Mouse (Mus musculus) embryonic facial prominence, embryonic 11.5 days (tissue): Measurements from ENCODE around the gene Dnah6. TPM values are rescaled to one million over a fixed set of nuclear protein-coding genes. Genes with fewer than 3 reads are reported as not detected.

Experiments used
- ATAC-seq: fragments of 200-750 bp; cut with Nextera tagmentation; replicated peaks from 2 replicates; pipeline ENCODE4 v1.8.0; 2017; ENCODE audit warnings: low read depth; ENCODE audit not compliant: insufficient number of reproducible peaks, low FRiP score, low TSS enrichment
- DNase-seq: peaks from one replicate; pipeline ENCODE4 v3.0.0-alpha.2; 2015; ENCODE audit warnings: low spot score
- H3K27ac ChIP-seq: fragments of 300-500 bp; sonication (generic); replicated peaks from 2 replicates; pipeline ENCODE4 v1.5.1; 2014; ENCODE audit warnings: mild to moderate bottlenecking, low read depth, low read length, control low read depth
- H3K27me3 ChIP-seq: fragments of 300-500 bp; sonication (generic); 2 replicates; pipeline ENCODE4 v1.6.1; 2014; ENCODE audit warnings: mild to moderate bottlenecking, low read length, moderate library complexity, mixed read lengths; ENCODE audit not compliant: control insufficient read depth, insufficient read depth
- H3K36me3 ChIP-seq: fragments of 300-500 bp; sonication (generic); replicated peaks from 2 replicates; pipeline ENCODE4 v1.6.1; 2014; ENCODE audit warnings: low read depth, mild to moderate bottlenecking, low read length, moderate library complexity, mixed read lengths; ENCODE audit not compliant: control insufficient read depth, insufficient read depth
- H3K4me1 ChIP-seq: fragments of 300-500 bp; sonication (generic); 2 replicates; pipeline ENCODE4 v1.6.1; 2014; ENCODE audit warnings: low read length, mixed read lengths; ENCODE audit not compliant: control insufficient read depth, insufficient read depth
- H3K4me2 ChIP-seq: fragments of 300-500 bp; sonication (generic); 2 replicates; pipeline ENCODE4 v1.6.1; 2014; ENCODE audit warnings: low read depth, mild to moderate bottlenecking, control low read depth, low read length, moderate library complexity
- H3K4me3 ChIP-seq: fragments of 300-500 bp; sonication (generic); 2 replicates; pipeline ENCODE4 v1.5.1; 2014; ENCODE audit warnings: low read depth, low read length, control low read depth
- H3K9ac ChIP-seq: fragments of 300-500 bp; sonication (generic); replicated peaks from 2 replicates; pipeline ENCODE4 v1.6.1; 2014; ENCODE audit warnings: mild to moderate bottlenecking, control low read depth, low read length
- H3K9me3 ChIP-seq: fragments of 300-500 bp; sonication (generic); replicated peaks from 2 replicates; pipeline ENCODE4 v1.6.1; 2016; ENCODE audit warnings: mild to moderate bottlenecking, low read length, inconsistent platforms, mixed read lengths; ENCODE audit not compliant: control insufficient read depth
- WGBS: fragments of 180-500 bp; shearing (Covaris S2); extraction: QIAGEN DNeasy Blood & Tissue Kit; methylation state at CpG from one replicate; pipeline ENCODE4 v1.1.7; 2014; 5-methylcytosine and 5-hydroxymethylcytosine counted together
- polyA plus RNA-seq: library from polyadenylated mRNA; unstranded; fragments of >200 nt; fragmentation: Nextera tagmentation; extraction: Ambion mirVana; gene quantifications from 2 replicates; pipeline ENCODE4 v1.2.1, GENCODE M21; 2014

Gene Dnah6
- polyA plus RNA-seq, 1 experiment from 2014 or later: 0.04 TPM

DNA sequence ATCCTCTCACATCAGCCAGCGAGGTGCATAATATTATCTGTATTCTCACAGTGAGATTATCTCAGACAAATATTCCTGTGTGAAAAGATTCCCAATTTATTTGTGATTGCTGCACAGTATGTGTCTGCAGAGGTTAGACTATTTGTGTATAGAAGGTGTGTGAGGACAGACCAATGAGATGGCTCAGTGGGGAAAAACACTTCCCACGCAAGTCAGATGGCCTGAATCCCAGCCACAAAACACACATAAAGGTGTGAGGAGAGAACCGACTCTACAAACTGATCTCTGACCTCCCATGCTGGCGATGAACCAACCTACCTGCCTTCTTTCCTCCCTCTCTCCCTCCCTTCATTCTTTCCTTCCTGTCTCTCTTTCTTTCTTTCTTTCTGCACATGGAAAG is 32.1 kb upstream of the Dnah6 start:
- 81% methylated on average over 4 of the region's 4 CpGs for WGBS
- Histone ChIP-seq H3K4me2 (no peak overlapping the region), H3K27ac (no peak overlapping the region), H3K36me3 (no peaks in the 10 kb centered on the region), H3K9ac (no peak overlapping the region), H3K4me1 (no peaks in the 10 kb centered on the region), H3K9me3 (no peaks in the 10 kb centered on the region), H3K27me3 (no peaks in the 10 kb centered on the region), H3K4me3 (no peak overlapping the region)
- no peak for DNase-seq
- no peak for ATAC-seq

GRCm38 (mm10) chr6:73253006-73253405 is 31.6 kb upstream of the Dnah6 start:
- Histone ChIP-seq H3K9me3 (no peaks in the 10 kb centered on the region), H3K4me2 (no peak overlapping the region), H3K4me1 (no peaks in the 10 kb centered on the region), H3K9ac (no peak overlapping the region), H3K27ac (no peak overlapping the region), H3K36me3 (no peaks in the 10 kb centered on the region), H3K4me3 (no peak overlapping the region), H3K27me3 (no peaks in the 10 kb centered on the region)
- 97% methylated on average over 2 of the region's 2 CpGs for WGBS
- DNase-seq (no peak), ATAC-seq (no peak)

GRCm38 (mm10) chr6:73252396-73252795 is 30.9 kb upstream of the Dnah6 start:
- no peak overlapping the region for H3K27ac ChIP-seq
- ATAC-seq (no peak), DNase-seq (no peak)
- H3K36me3 ChIP-seq: no peaks in the 10 kb centered on the region
- no peak overlapping the region for H3K4me2 ChIP-seq
- no peak overlapping the region for H3K9ac ChIP-seq
- H3K4me3 ChIP-seq: no peak overlapping the region
- no peaks in the 10 kb centered on the region for H3K27me3 ChIP-seq
- H3K4me1 ChIP-seq: no peaks in the 10 kb centered on the region
- no peaks in the 10 kb centered on the region for H3K9me3 ChIP-seq

GRCm38 (mm10) chr6:73251336-73251735 is 29.9 kb upstream of the Dnah6 start:
- DNase-seq (no peak), ATAC-seq (no peak)
- Histone ChIP-seq H3K4me3 (no peak overlapping the region), H3K27me3 (no peaks in the 10 kb centered on the region), H3K9ac (no peak overlapping the region), H3K4me2 (no peak overlapping the region), H3K36me3 (no peaks in the 10 kb centered on the region), H3K9me3 (no peaks in the 10 kb centered on the region), H3K4me1 (no peaks in the 10 kb centered on the region), H3K27ac (no peak overlapping the region)
- WGBS: 93% methylated on average over 11 of the region's 11 CpGs

- Histone ChIP-seq H3K4me2 (no peak overlapping the region), H3K27me3 (no peaks in the 10 kb centered on the region), H3K4me3 (no peak overlapping the region), H3K9ac (no peak overlapping the region), H3K4me1 (no peaks in the 10 kb centered on the region), H3K36me3 (no peaks in the 10 kb centered on the region), H3K9me3 (no peaks in the 10 kb centered on the region), H3K27ac (no peak overlapping the region)
- ATAC-seq: no peak
- DNase-seq: no peak
- WGBS: 81% methylated on average over 4 of the region's 4 CpGs
Observed at GRCm38 (mm10) chr6:73249851-73250250, 28.4 kb upstream of the Dnah6 start.

DNA sequence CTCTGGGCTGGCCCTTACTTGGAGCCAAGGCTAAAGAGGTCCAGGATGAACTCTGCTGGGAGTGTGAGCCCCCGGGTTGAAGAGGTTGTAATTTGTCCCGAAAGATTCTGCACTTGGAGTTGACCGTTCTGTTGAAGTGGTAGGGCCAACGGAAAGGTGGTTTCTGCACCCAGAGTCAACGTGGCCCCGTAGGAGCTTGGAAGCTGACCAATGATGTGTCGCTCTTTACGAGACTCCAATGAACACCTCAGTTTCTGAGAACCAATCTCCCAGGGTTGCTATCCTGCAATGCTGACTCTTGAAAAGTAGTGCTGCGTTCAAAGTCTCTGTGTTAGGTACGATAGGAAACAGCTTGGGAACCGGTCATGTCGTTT is 27.6 kb upstream of the Dnah6 start:
- ATAC-seq (no peak), DNase-seq (no peak)
- H3K9ac ChIP-seq: peak overlapping the region; percentile 90
- H3K36me3 ChIP-seq: no peaks in the 10 kb centered on the region
- H3K27me3 ChIP-seq: no peaks in the 10 kb centered on the region
- no peak overlapping the region for H3K27ac ChIP-seq
- H3K4me1 ChIP-seq: no peaks in the 10 kb centered on the region
- H3K4me2 ChIP-seq: peak overlapping the region; percentile 56
- peak overlapping the region; percentile 89 for H3K4me3 ChIP-seq
- WGBS: 8% methylated on average over 12 of the region's 12 CpGs
- H3K9me3 ChIP-seq: no peaks in the 10 kb centered on the region

- Histone ChIP-seq H3K4me2 (peak within 1 kb of the TSS; percentile 56), H3K4me3 (peak within 1 kb of the TSS; percentile 89), H3K27ac (peak within 1 kb of the TSS; percentile 3; the same call in 1 of the 2 replicates), H3K27me3 (no peaks in the 10 kb centered on the region), H3K4me1 (no peaks in the 10 kb centered on the region), H3K9me3 (no peaks in the 10 kb centered on the region), H3K9ac (peak within 1 kb of the TSS; percentile 90), H3K36me3 (no peaks in the 10 kb centered on the region)
- WGBS: 1% methylated on average over 57 of the region's 58 CpGs
- DNase-seq (peak; percentile 89), ATAC-seq (peak; percentile 95)
Observed at GRCm38 (mm10) chr6:73248237-73249048, 27.0 kb upstream of the Dnah6 start, which contains the start of gene Suclg1. TSS of gene Suclg1 (plus strand) at chr6:73248382.

- no peaks in the 10 kb centered on the region for H3K36me3 ChIP-seq
- no peaks in the 10 kb centered on the region for H3K4me1 ChIP-seq
- peak overlapping the region; percentile 34 for H3K4me2 ChIP-seq
- H3K9ac ChIP-seq: no peak overlapping the region
- H3K9me3 ChIP-seq: no peaks in the 10 kb centered on the region
- 46% methylated on average over 4 of the region's 4 CpGs for WGBS
- H3K4me3 ChIP-seq: peak overlapping the region; percentile 89; the same call in 1 of the 2 replicates
- DNase-seq: peak; percentile 47
- no peaks in the 10 kb centered on the region for H3K27me3 ChIP-seq
- H3K27ac ChIP-seq: no peak overlapping the region
- no peak for ATAC-seq
Observed at GRCm38 (mm10) chr6:73247452-73247851, 26.0 kb upstream of the Dnah6 start.
